Mouse (Mus musculus) midbrain, embryonic 10.5 days (tissue): ENCODE data around the gene Tmem215. TPM values are rescaled to one million over a fixed set of nuclear protein-coding genes. Genes with fewer than 3 reads are reported as not detected.

Source experiments
- DNase-seq: peaks from one replicate; pipeline ENCODE4 v3.0.0-alpha.2; 2017; ENCODE audit warnings: low spot score
- H3K27ac ChIP-seq: fragments of 300-500 bp; sonication (generic); replicated peaks from 2 replicates; pipeline ENCODE4 v1.5.1; 2016; ENCODE audit warnings: mild to moderate bottlenecking
- H3K27me3 ChIP-seq: fragments of 300-500 bp; sonication (generic); 2 replicates; pipeline ENCODE4 v1.6.1; 2016; ENCODE audit warnings: low read depth, mild to moderate bottlenecking; ENCODE audit not compliant: poor library complexity, severe bottlenecking
- H3K36me3 ChIP-seq: fragments of 300-500 bp; sonication (generic); 2 replicates; pipeline ENCODE4 v1.6.1; 2016; ENCODE audit warnings: mild to moderate bottlenecking, moderate library complexity
- H3K4me1 ChIP-seq: fragments of 300-500 bp; sonication (generic); 2 replicates; pipeline ENCODE4 v1.6.1; 2016
- H3K4me3 ChIP-seq: fragments of 300-500 bp; sonication (generic); 2 replicates; pipeline ENCODE4 v1.5.1; 2016; ENCODE audit warnings: mild to moderate bottlenecking, moderate library complexity
- H3K9me3 ChIP-seq: fragments of 300-500 bp; sonication (generic); replicated peaks from 2 replicates; pipeline ENCODE4 v1.6.1; 2016; ENCODE audit warnings: mild to moderate bottlenecking
- WGBS: fragments of 180-500 bp; shearing (Covaris S2); methylation state at CpG from one replicate; pipeline ENCODE4 v1.1.7; 2016; 5-methylcytosine and 5-hydroxymethylcytosine counted together
- polyA plus RNA-seq: library from polyadenylated mRNA; unstranded; fragments of >200 nt; fragmentation: Nextera tagmentation; extraction: Ambion mirVana; gene quantifications from 2 replicates; pipeline ENCODE4 v1.2.1, GENCODE M21; 2016

Gene Tmem215
- polyA plus RNA-seq = 0.20 and 0.21 TPM in 2 replicates

GRCm38 (mm10) chr4:40471880-40472279 lies at the start of gene Tmem215:
TSS of gene Tmem215 (plus strand) at chr4:40472180.
- Histone ChIP-seq H3K27ac (peak within 1 kb of the TSS; percentile 81), H3K4me1 (peaks cover 11% of the 10 kb centered on the region), H3K27me3 (peaks cover 38% of the 10 kb centered on the region), H3K36me3 (no peaks in the 10 kb centered on the region), H3K9me3 (no peaks in the 10 kb centered on the region), H3K4me3 (peak within 1 kb of the TSS; percentile 62)
- 90% methylated on average over 10 of the region's 10 CpGs for WGBS
- no peak for DNase-seq

- 88% methylated on average over 5 of the region's 5 CpGs for whole genome bisulfite sequencing
- no peak for DNase-seq
- H3K36me3 ChIP-seq = no peaks in the 10 kb centered on the region
- no peak overlapping the region for H3K4me3 ChIP-seq
- no peaks in the 10 kb centered on the region for H3K27me3 ChIP-seq
- no peaks in the 10 kb centered on the region for H3K4me1 ChIP-seq
- H3K9me3 ChIP-seq = peaks cover 15% of the 10 kb centered on the region
- H3K27ac ChIP-seq = no peak overlapping the region
These were observed 40.1 kb upstream of the Tmem215 start for GRCm38 (mm10) chr4:40431916-40432315.

GRCm38 (mm10) chr4:40433379-40433778 lies 38.6 kb upstream of the Tmem215 start:
- no peak for DNase-seq
- Histone ChIP-seq H3K4me3 (no peak overlapping the region), H3K27me3 (no peaks in the 10 kb centered on the region), H3K27ac (no peak overlapping the region), H3K4me1 (no peaks in the 10 kb centered on the region), H3K36me3 (no peaks in the 10 kb centered on the region), H3K9me3 (peaks cover 23% of the 10 kb centered on the region)
- 88% methylated on average over 3 of the region's 3 CpGs for WGBS

GRCm38 (mm10) chr4:40434388-40434787 lies 37.6 kb upstream of the Tmem215 start:
- no peaks in the 10 kb centered on the region for H3K36me3 ChIP-seq
- no peaks in the 10 kb centered on the region for H3K27me3 ChIP-seq
- no peak overlapping the region for H3K4me3 ChIP-seq
- no peak for DNase-seq
- 61% methylated on average over 1 of the region's 1 CpGs for WGBS
- no peak overlapping the region for H3K27ac ChIP-seq
- peaks cover 23% of the 10 kb centered on the region for H3K9me3 ChIP-seq
- H3K4me1 ChIP-seq = no peaks in the 10 kb centered on the region

GRCm38 (mm10) chr4:40443565-40443964 lies 28.4 kb upstream of the Tmem215 start:
- no peaks in the 10 kb centered on the region for H3K9me3 ChIP-seq
- H3K4me1 ChIP-seq = no peaks in the 10 kb centered on the region
- H3K27me3 ChIP-seq = no peaks in the 10 kb centered on the region
- H3K4me3 ChIP-seq = no peak overlapping the region
- no peak overlapping the region for H3K27ac ChIP-seq
- H3K36me3 ChIP-seq = no peaks in the 10 kb centered on the region
- no peak for DNase-seq
- WGBS = 97% methylated on average over 9 of the region's 9 CpGs

- H3K4me1 ChIP-seq = peaks cover 11% of the 10 kb centered on the region
- no peaks in the 10 kb centered on the region for H3K36me3 ChIP-seq
- peak overlapping the region; percentile 62 for H3K4me3 ChIP-seq
- peaks cover 38% of the 10 kb centered on the region for H3K27me3 ChIP-seq
- peak overlapping the region; percentile 81 for H3K27ac ChIP-seq
- peak; percentile 76 for DNase-seq
- no peaks in the 10 kb centered on the region for H3K9me3 ChIP-seq
- WGBS = 3% methylated on average over 54 of the region's 55 CpGs
These were observed 935 bp downstream of the Tmem215 start for GRCm38 (mm10) chr4:40472700-40473530.

GRCm38 (mm10) chr4:40473911-40474310 lies 1.9 kb downstream of the Tmem215 start:
- Histone ChIP-seq H3K4me1 (peaks cover 11% of the 10 kb centered on the region), H3K27ac (no peak overlapping the region), H3K36me3 (no peaks in the 10 kb centered on the region), H3K27me3 (peaks cover 38% of the 10 kb centered on the region), H3K9me3 (no peaks in the 10 kb centered on the region), H3K4me3 (0 out of 2 replicates have a peak overlapping the region, but pooled peaks have one; percentile 62)
- no peak for DNase-seq
- 80% methylated on average over 9 of the region's 9 CpGs for WGBS

GRCm38 (mm10) chr4:40477963-40478362 lies 6.0 kb downstream of the Tmem215 start:
- H3K27me3 ChIP-seq = peaks cover 18% of the 10 kb centered on the region
- peak; percentile 5 for DNase-seq
- no peak overlapping the region for H3K4me3 ChIP-seq
- H3K27ac ChIP-seq = no peak overlapping the region
- H3K9me3 ChIP-seq = no peaks in the 10 kb centered on the region
- H3K4me1 ChIP-seq = peaks cover 5% of the 10 kb centered on the region
- H3K36me3 ChIP-seq = no peaks in the 10 kb centered on the region
- 90% methylated on average over 5 of the region's 5 CpGs for WGBS

- Histone ChIP-seq H3K4me3 (no peak overlapping the region), H3K36me3 (no peaks in the 10 kb centered on the region), H3K27ac (no peak overlapping the region), H3K9me3 (no peaks in the 10 kb centered on the region), H3K4me1 (no peaks in the 10 kb centered on the region), H3K27me3 (no peaks in the 10 kb centered on the region)
- DNase-seq = no peak
- 77% methylated on average over 6 of the region's 6 CpGs for WGBS
These were observed 14.6 kb downstream of the Tmem215 start for GRCm38 (mm10) chr4:40486546-40486945.

- Histone ChIP-seq H3K4me3 (no peak overlapping the region), H3K27me3 (no peaks in the 10 kb centered on the region), H3K36me3 (no peaks in the 10 kb centered on the region), H3K27ac (no peak overlapping the region), H3K4me1 (no peaks in the 10 kb centered on the region), H3K9me3 (no peaks in the 10 kb centered on the region)
- 93% methylated on average over 8 of the region's 8 CpGs for WGBS
- DNase-seq = no peak
These were observed 19.8 kb downstream of the Tmem215 start for GRCm38 (mm10) chr4:40491731-40492130.

- Histone ChIP-seq H3K4me1 (no peaks in the 10 kb centered on the region), H3K9me3 (no peaks in the 10 kb centered on the region), H3K4me3 (no peak overlapping the region), H3K36me3 (no peaks in the 10 kb centered on the region), H3K27me3 (no peaks in the 10 kb centered on the region), H3K27ac (no peak overlapping the region)
- no peak for DNase-seq
- 90% methylated on average over 6 of the region's 6 CpGs for WGBS
These were observed 24.4 kb downstream of the Tmem215 start for GRCm38 (mm10) chr4:40496354-40496753.

- no peaks in the 10 kb centered on the region for H3K9me3 ChIP-seq
- no peak overlapping the region for H3K4me3 ChIP-seq
- H3K36me3 ChIP-seq = no peaks in the 10 kb centered on the region
- WGBS = 93% methylated on average over 5 of the region's 5 CpGs
- no peaks in the 10 kb centered on the region for H3K4me1 ChIP-seq
- DNase-seq = no peak
- H3K27me3 ChIP-seq = no peaks in the 10 kb centered on the region
- no peak overlapping the region for H3K27ac ChIP-seq
These were observed 24.8 kb downstream of the Tmem215 start for GRCm38 (mm10) chr4:40496828-40497227.

- H3K36me3 ChIP-seq = no peaks in the 10 kb centered on the region
- no peak overlapping the region for H3K27ac ChIP-seq
- no peaks in the 10 kb centered on the region for H3K27me3 ChIP-seq
- H3K9me3 ChIP-seq = no peaks in the 10 kb centered on the region
- no peaks in the 10 kb centered on the region for H3K4me1 ChIP-seq
- H3K4me3 ChIP-seq = no peak overlapping the region
- DNase-seq = no peak
- 85% methylated on average over 11 of the region's 11 CpGs for WGBS
These were observed 28.0 kb downstream of the Tmem215 start for GRCm38 (mm10) chr4:40499812-40500591.
